Mouse (Mus musculus): ENCODE data around the gene Spi1.

Spi1 gene

GRCm38 (mm10) chr2:91121011-91121410 lies 38.8 kb downstream of the Spi1 start:
- no peak for DNase-seq (ENCODE audit: extremely low spot score, low read depth, low spot score)

GRCm38 (mm10) chr2:91121497-91121896 lies 39.3 kb downstream of the Spi1 start:
- DNase-seq (ENCODE audit: extremely low spot score, low read depth, low spot score), result no peak

- no peak for DNase-seq (ENCODE audit: extremely low spot score, low read depth, low spot score)
Observed at GRCm38 (mm10) chr2:91123521-91123920, 41.3 kb downstream of the Spi1 start.

- no peak for DNase-seq (ENCODE audit: extremely low spot score, low read depth, low spot score)
Observed at GRCm38 (mm10) chr2:91125101-91125500, 42.9 kb downstream of the Spi1 start.

GRCm38 (mm10) chr2:91128761-91129160 lies 46.6 kb downstream of the Spi1 start:
- no peak for DNase-seq (ENCODE audit: extremely low spot score, low read depth, low spot score)

- DNase-seq (ENCODE audit: extremely low spot score, low read depth, low spot score), result no peak
Observed at GRCm38 (mm10) chr2:91130126-91130525, 47.9 kb downstream of the Spi1 start.

GRCm38 (mm10) chr2:91131251-91131650 lies 49.1 kb downstream of the Spi1 start:
- DNase-seq (ENCODE audit: extremely low spot score, low read depth, low spot score), result no peak

GRCm38 (mm10) chr2:91132035-91132434 lies 49.8 kb downstream of the Spi1 start:
- no peak for DNase-seq (ENCODE audit: extremely low spot score, low read depth, low spot score)

- DNase-seq (ENCODE audit: extremely low spot score, low read depth, low spot score), result no peak
Observed at GRCm38 (mm10) chr2:91136513-91137412, 54.6 kb downstream of the Spi1 start.

GRCm38 (mm10) chr2:91137481-91137880 lies 55.3 kb downstream of the Spi1 start:
- DNase-seq (ENCODE audit: extremely low spot score, low read depth, low spot score), result no peak

GRCm38 (mm10) chr2:91139311-91139710 lies 57.1 kb downstream of the Spi1 start:
- no peak for DNase-seq (ENCODE audit: extremely low spot score, low read depth, low spot score)

GRCm38 (mm10) chr2:91139764-91140163 lies 57.6 kb downstream of the Spi1 start:
- DNase-seq (ENCODE audit: extremely low spot score, low read depth, low spot score), result no peak

GRCm38 (mm10) chr2:91142920-91143319 lies 60.7 kb downstream of the Spi1 start:
- DNase-seq (ENCODE audit: extremely low spot score, low read depth, low spot score), result no peak

GRCm38 (mm10) chr2:91143401-91143800 lies 61.2 kb downstream of the Spi1 start:
- DNase-seq (ENCODE audit: extremely low spot score, low read depth, low spot score), result no peak

- DNase-seq (ENCODE audit: extremely low spot score, low read depth, low spot score), result no peak
Observed at GRCm38 (mm10) chr2:91148101-91148500, 65.9 kb downstream of the Spi1 start.

GRCm38 (mm10) chr2:91151331-91151730 lies 69.1 kb downstream of the Spi1 start:
- no peak for DNase-seq (ENCODE audit: extremely low spot score, low read depth, low spot score)

GRCm38 (mm10) chr2:91152885-91153377 lies 70.7 kb downstream of the Spi1 start:
- no peak for DNase-seq (ENCODE audit: extremely low spot score, low read depth, low spot score)

- no peak for DNase-seq (ENCODE audit: extremely low spot score, low read depth, low spot score)
Observed at GRCm38 (mm10) chr2:91154091-91154490, 71.9 kb downstream of the Spi1 start.

GRCm38 (mm10) chr2:91157002-91157752 lies 75.0 kb downstream of the Spi1 start:
- DNase-seq (ENCODE audit: extremely low spot score, low read depth, low spot score), result no peak

GRCm38 (mm10) chr2:91160591-91160990 lies 78.4 kb downstream of the Spi1 start:
- no peak for DNase-seq (ENCODE audit: extremely low spot score, low read depth, low spot score)

GRCm38 (mm10) chr2:91162952-91163351 lies 80.8 kb downstream of the Spi1 start:
- no peak for DNase-seq (ENCODE audit: extremely low spot score, low read depth, low spot score)

GRCm38 (mm10) chr2:91163532-91163931 lies 81.3 kb downstream of the Spi1 start:
- no peak for DNase-seq (ENCODE audit: extremely low spot score, low read depth, low spot score)

Measured in hindlimb bud, embryonic 11.5 days (tissue).